Mouse (Mus musculus): ENCODE measurements around the gene Gm5890. TPM values are rescaled to one million over a fixed set of nuclear protein-coding genes. Genes with fewer than 3 reads are reported as not detected.

Gene Gm5890
- not detected in 2 replicates for polyA plus RNA-seq (2015; fragmentation: Nextera tagmentation; extraction: Ambion mirVana)

GRCm38 (mm10) chr7:20262734-20263133 is at the start of gene Gm5890:
TSS of gene Gm5890 (minus strand) at chr7:20262834.

GRCm38 (mm10) chr7:20233728-20234127 is 28.9 kb downstream of the Gm5890 start, which contains the start of gene Gm4498:
TSS of gene Gm4498 (minus strand) at chr7:20233828.

Other genes starting within 250 kb of the Gm5890 start
- not detected in 2 replicates for gene Vmn1r91, start 163.2 kb downstream of the Gm5890 start, polyA plus RNA-seq (2015; fragmentation: Nextera tagmentation; extraction: Ambion mirVana)
- gene Gm16442, start 140.3 kb downstream of the Gm5890 start, polyA plus RNA-seq (2015; fragmentation: Nextera tagmentation; extraction: Ambion mirVana) = not detected in 2 replicates
- gene Vmn1r93, start 123.7 kb downstream of the Gm5890 start, polyA plus RNA-seq (2015; fragmentation: Nextera tagmentation; extraction: Ambion mirVana) = not detected in 2 replicates
- not detected in 2 replicates for gene Vmn1r94, start 94.5 kb downstream of the Gm5890 start, polyA plus RNA-seq (2015; fragmentation: Nextera tagmentation; extraction: Ambion mirVana)
- gene Vmn1r95, start 69.1 kb downstream of the Gm5890 start, polyA plus RNA-seq (2015; fragmentation: Nextera tagmentation; extraction: Ambion mirVana) = not detected in 2 replicates
- gene Gm6164, start 57.2 kb downstream of the Gm5890 start, polyA plus RNA-seq (2015; fragmentation: Nextera tagmentation; extraction: Ambion mirVana) = not detected in 2 replicates
- gene Gm4498, start 29.0 kb downstream of the Gm5890 start, polyA plus RNA-seq (2015; fragmentation: Nextera tagmentation; extraction: Ambion mirVana) = not detected in 2 replicates
- gene Gm4133, start 71.2 kb upstream of the Gm5890 start, polyA plus RNA-seq (2015; fragmentation: Nextera tagmentation; extraction: Ambion mirVana) = not detected in 2 replicates
- not detected in 2 replicates for gene Gm5728, start 112.6 kb upstream of the Gm5890 start, polyA plus RNA-seq (2015; fragmentation: Nextera tagmentation; extraction: Ambion mirVana)
- gene Vmn1r100, start 155.1 kb upstream of the Gm5890 start, polyA plus RNA-seq (2015; fragmentation: Nextera tagmentation; extraction: Ambion mirVana) = not detected in 2 replicates
- gene Vmn1r101, start 179.8 kb upstream of the Gm5890 start, polyA plus RNA-seq (2015; fragmentation: Nextera tagmentation; extraction: Ambion mirVana) = not detected in 2 replicates
- gene Gm10670, start 212.1 kb upstream of the Gm5890 start, polyA plus RNA-seq (2015; fragmentation: Nextera tagmentation; extraction: Ambion mirVana) = not detected in 2 replicates
- not detected in 2 replicates for gene Vmn1r103, start 247.7 kb upstream of the Gm5890 start, polyA plus RNA-seq (2015; fragmentation: Nextera tagmentation; extraction: Ambion mirVana)